Mouse (Mus musculus) small intestine, adult 2 months (tissue): ENCODE results near the gene Pcsk4.

Experiments used
- CTCF ChIP-seq: fragments of 200-500 bp; IDR thresholded peaks from 2 replicates; pipeline ENCODE4 v1.5.1; 2012; ENCODE audit warnings: low read depth, mild to moderate bottlenecking, control low read depth, inconsistent platforms, low read length, moderate library complexity, mixed read lengths; ENCODE audit not compliant: insufficient replicate concordance, insufficient read length; ENCODE audit errors: extremely low read depth
- POLR2A ChIP-seq: fragments of 200-500 bp; IDR thresholded peaks from 2 replicates; pipeline ENCODE4 v1.6.1; 2012; ENCODE audit warnings: low read depth, mild to moderate bottlenecking, control low read depth, inconsistent platforms, low read length, moderate library complexity

DNA sequence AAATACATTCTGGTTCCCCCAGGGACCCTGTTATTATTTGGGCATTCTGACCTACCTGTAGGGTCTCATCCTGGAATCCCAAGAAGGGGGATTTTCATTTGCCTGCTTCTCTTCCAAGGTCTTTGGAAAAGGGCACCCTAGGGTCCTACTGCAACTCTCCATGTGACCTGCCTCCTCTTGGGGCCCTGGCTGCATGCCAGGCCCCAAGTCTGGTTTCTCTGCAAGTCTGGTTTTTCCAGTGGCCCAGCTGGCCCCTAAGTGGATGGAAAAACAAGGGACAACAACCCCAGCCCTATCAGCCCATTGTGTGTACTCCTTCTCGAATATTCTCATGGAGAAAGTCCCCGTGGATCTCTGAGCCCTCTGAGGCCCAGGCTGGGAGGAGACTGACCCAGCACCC, 1.6 kb upstream of the Pcsk4 start:
- TF ChIP-seq CTCF (no peak), POLR2A (no peak)
